Mouse (Mus musculus): ENCODE measurements at regions not wholly inside any gene's neighbourhood (a gene's known extent, or its start where the extent isn't known, plus 50 kb on each side); places are given as distances from the start of the nearest gene placed in this dataset.
"Not testable (repeated sequence)": the region's sequence is repeated elsewhere in the genome, so short reads cannot be mapped to it uniquely, and the experiment has no call there.

DNA sequence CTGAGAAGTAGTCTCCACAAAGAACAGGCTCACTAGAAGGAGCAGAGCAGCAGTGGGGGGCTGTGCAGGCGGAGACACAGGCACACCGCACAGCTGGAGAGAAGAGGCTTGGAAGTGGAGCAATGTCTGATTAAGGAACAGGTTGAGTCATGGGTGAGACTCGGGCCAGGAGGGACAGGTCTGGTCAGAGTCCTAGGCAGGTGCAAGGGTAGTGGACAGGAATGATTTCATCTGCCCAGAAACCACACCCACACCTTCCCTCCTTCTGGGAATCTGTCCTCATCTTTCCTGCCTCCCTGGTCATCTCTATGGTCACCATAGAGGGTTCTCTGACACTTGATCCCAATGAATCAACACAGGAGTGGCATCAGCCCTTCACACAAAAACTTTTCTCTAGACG is 983.8 kb downstream of the 4930447A16Rik start:
- DNase-seq (ENCODE audit: low spot score in 2 of 2): no peak

- no peak for DNase-seq (ENCODE audit: low spot score in 2 of 2)
Measured at GRCm38 (mm10) chr15:38410462-38410861, 985.1 kb downstream of the 4930447A16Rik start.

DNA sequence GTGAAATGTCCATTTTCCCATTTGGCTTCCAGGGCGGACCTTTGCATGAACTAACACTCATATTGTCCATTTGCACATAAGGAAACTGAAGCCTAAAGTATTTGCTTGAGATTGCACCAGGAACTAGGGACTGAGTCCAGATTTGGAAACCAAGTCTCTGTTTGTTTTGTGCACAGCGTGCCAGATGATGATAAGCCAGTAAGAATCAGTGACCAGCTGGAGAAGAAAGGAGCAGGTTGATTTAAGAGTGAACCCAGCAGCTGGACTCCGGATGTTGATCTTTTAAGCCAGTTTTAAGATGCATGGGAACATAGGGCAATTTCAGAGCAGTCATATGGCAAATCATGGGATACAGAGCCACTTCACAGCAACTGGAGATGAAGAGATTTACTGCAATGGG is 987.1 kb downstream of the 4930447A16Rik start:
- DNase-seq (ENCODE audit: low spot score in 2 of 2): no peak

- peak in 1 of 2 experiments; percentile 15 for DNase-seq (ENCODE audit: low spot score in 2 of 2)
Measured at GRCm38 (mm10) chr15:38413329-38413728, 988.0 kb downstream of the 4930447A16Rik start.

- no peak for DNase-seq (ENCODE audit: low spot score in 2 of 2)
Measured at GRCm38 (mm10) chr15:38414318-38415090, 989.1 kb downstream of the 4930447A16Rik start.

DNA sequence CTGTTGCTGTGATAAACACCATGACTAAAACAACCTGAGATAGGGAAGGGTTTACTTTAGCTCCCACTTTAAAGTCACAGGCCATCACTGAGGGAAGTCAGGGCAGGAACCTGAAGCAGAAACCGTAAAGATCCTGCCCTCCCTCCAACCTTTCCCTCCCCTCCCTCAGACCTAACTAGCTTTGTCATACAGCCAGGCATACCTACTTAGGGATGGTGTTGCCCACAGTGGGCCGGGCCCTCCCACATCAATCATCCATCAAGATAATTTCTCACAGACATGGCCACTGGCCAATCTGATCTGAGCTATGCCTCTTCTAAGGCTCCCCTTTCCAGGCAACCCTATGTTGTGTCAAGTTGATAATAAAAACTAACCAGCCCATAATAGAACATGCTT is 989.7 kb downstream of the 4930447A16Rik start:
- DNase-seq (ENCODE audit: low spot score in 2 of 2): no peak

DNA sequence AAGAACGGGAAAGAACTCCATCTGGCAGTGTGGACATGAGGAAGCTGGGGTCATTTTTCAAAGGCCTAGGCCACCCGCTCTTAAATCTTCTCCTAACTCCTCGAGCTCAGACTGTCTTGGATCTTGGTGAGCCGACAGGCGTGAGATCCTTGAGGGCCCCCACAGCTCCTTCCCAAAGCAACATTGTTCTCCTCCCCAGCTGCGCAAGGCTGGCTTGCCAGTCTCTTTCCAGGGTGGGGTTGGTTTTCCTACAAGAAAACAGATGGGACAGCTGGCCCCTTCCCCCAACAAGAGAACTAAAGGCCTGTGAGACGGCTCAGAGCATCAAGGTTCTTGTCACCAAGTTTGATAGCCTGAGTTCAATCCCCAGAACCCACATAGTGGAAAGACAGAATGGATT is 994.3 kb downstream of the 4930447A16Rik start:
- no peak for DNase-seq (ENCODE audit: low spot score in 2 of 2)

- no peak for DNase-seq (ENCODE audit: low spot score in 2 of 2)
Measured at GRCm38 (mm10) chr15:38420784-38421183, 995.4 kb downstream of the 4930447A16Rik start.

DNA sequence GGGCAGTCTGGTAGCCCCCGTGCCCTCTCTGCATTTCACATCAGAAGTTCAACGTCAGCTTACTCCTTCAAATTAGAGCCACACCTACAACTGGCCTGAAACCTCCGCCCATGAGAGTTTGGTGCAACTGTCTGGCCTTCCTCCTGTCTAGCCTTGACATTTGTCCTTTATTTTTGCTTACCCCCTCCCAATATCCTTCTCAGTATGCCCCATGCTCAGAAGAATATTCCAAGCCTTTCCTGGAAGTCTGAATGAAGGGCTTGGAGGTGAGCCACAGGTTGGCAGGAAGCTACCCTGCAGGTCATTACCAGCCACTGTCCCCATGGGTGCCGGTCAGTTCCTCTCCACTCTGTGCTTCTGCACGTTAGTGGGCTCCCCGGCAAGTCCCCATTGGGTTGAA is 997.4 kb downstream of the 4930447A16Rik start:
- DNase-seq (ENCODE audit: low spot score in 2 of 2): no peak

DNA sequence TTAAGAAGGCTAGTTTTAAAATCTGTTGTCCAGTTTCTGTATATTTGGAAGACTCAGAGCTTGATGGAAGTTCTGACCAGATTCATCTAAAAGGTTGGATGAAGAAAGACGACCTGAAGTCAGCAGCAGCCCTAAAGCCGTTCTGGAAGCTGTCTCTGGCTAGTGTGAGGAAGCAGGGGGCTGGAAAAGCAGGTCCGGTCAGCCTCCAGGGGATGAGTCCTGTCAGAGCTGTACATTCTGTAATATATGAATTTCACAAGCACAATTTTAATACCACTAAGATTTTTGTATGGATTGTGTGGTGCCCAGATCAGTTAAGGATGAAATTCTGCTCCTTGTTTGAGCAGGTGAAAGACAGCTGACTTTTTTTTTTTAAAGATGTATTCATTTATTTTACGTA is 1000.2 kb downstream of the 4930447A16Rik start:
- no peak for DNase-seq (ENCODE audit: low spot score in 2 of 2)

GRCm38 (mm10) chr15:38427966-38428365 is 1002.6 kb downstream of the 4930447A16Rik start:
- DNase-seq (ENCODE audit: low spot score in 2 of 2): no peak

DNA sequence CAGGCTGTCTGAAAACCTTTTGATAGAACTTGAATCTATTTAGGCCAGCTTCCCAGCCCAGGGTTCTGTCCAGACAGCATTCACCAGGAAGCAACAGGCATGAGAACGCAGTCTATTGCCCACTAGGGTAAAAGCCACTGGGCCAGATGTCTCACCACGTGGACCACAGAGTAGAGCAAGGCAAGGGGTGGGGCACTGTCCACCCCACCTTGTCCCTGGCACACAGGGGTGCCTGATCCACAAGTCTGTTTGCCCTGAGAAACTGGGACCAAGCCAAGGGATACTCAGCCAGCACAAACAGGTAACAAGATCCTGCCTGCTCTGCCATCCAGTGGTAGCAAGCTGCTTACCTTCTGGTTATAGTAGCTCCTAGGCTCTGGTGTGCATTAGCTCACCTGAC is 1006.3 kb downstream of the 4930447A16Rik start:
- DNase-seq (ENCODE audit: low spot score in 2 of 2): no peak

GRCm38 (mm10) chr15:38433386-38433785 is 1008.0 kb downstream of the 4930447A16Rik start:
- DNase-seq (ENCODE audit: low spot score in 2 of 2): no peak

- not testable (repeated sequence) for DNase-seq (ENCODE audit: low spot score in 2 of 2)
Measured at GRCm38 (mm10) chr15:38434239-38434638, 1008.9 kb downstream of the 4930447A16Rik start.
